Mouse (Mus musculus) bone marrow, adult 2 months (tissue): ENCODE data around the gene 1700014D04Rik.
"Not testable (repeated sequence)": the region's sequence is repeated elsewhere in the genome, so short reads cannot be mapped to it uniquely, and the experiment has no call there.

Experiments
- CTCF ChIP-seq: fragments of 200-500 bp; IDR thresholded peaks from 2 replicates; pipeline ENCODE4 v1.5.1; 2011; ENCODE audit warnings: low read length, control low read depth; ENCODE audit not compliant: control insufficient read depth, insufficient read depth
- POLR2A ChIP-seq: fragments of 200-500 bp; IDR thresholded peaks from 2 replicates; pipeline ENCODE4 v1.6.1; 2011; ENCODE audit warnings: low read depth, mild to moderate bottlenecking, control low read depth, low read length, borderline replicate concordance; ENCODE audit not compliant: control insufficient read depth

GRCm38 (mm10) chr13:59779744-59780264 lies 33.3 kb upstream of the 1700014D04Rik start:
- not testable (repeated sequence) for TF ChIP-seq POLR2A, CTCF
